Mouse (Mus musculus) liver, embryonic 13.5 days (tissue): ENCODE results near the gene Suox. TPM values are rescaled to one million over a fixed set of nuclear protein-coding genes. Genes with fewer than 3 reads are reported as not detected.
"Not testable (repeated sequence)": the region's sequence is repeated elsewhere in the genome, so short reads cannot be mapped to it uniquely, and the experiment has no call there.

ENCODE experiments used
- ATAC-seq: fragments of 200-750 bp; cut with Nextera tagmentation; 2 replicates; pipeline ENCODE4 v1.8.0; 2017; ENCODE audit warnings: low read depth, mild to moderate bottlenecking, moderate number of reproducible peaks, moderate library complexity
- DNase-seq: peaks from one replicate; pipeline ENCODE4 v3.0.0; 2022
- H3K27ac ChIP-seq: fragments of 300-500 bp; sonication (generic); 2 replicates; pipeline ENCODE4 v1.5.1; 2015; ENCODE audit warnings: moderate library complexity, mild to moderate bottlenecking, inconsistent platforms
- H3K27me3 ChIP-seq: fragments of 300-500 bp; sonication (generic); 2 replicates; pipeline ENCODE4 v1.6.1; 2015; ENCODE audit warnings: mild to moderate bottlenecking, inconsistent platforms
- H3K36me3 ChIP-seq: fragments of 300-500 bp; sonication (generic); 2 replicates; pipeline ENCODE4 v1.6.1; 2015; ENCODE audit warnings: mild to moderate bottlenecking, inconsistent platforms
- H3K4me1 ChIP-seq: fragments of 300-500 bp; sonication (generic); replicated peaks from 2 replicates; pipeline ENCODE4 v1.6.1; 2015; ENCODE audit warnings: inconsistent platforms
- H3K4me2 ChIP-seq: fragments of 300-500 bp; sonication (generic); 2 replicates; pipeline ENCODE4 v1.6.1; 2015; ENCODE audit warnings: inconsistent platforms, mild to moderate bottlenecking, moderate library complexity
- H3K4me3 ChIP-seq: fragments of 300-500 bp; sonication (generic); replicated peaks from 2 replicates; pipeline ENCODE4 v1.5.1; 2015; ENCODE audit warnings: mild to moderate bottlenecking, inconsistent platforms
- H3K9ac ChIP-seq: fragments of 300-500 bp; sonication (generic); 2 replicates; pipeline ENCODE4 v1.6.1; 2015; ENCODE audit warnings: mild to moderate bottlenecking, inconsistent platforms
- H3K9me3 ChIP-seq: fragments of 300-500 bp; sonication (generic); replicated peaks from 2 replicates; pipeline ENCODE4 v1.6.1; 2016; ENCODE audit warnings: inconsistent platforms
- WGBS: fragments of 180-500 bp; shearing (Covaris S2); methylation state at CpG from one replicate; pipeline ENCODE4 v1.1.7; 2015; ENCODE audit not compliant: insufficient replicate concordance; 5-methylcytosine and 5-hydroxymethylcytosine counted together
- polyA plus RNA-seq: library from polyadenylated mRNA; unstranded; fragments of >200 nt; fragmentation: Nextera tagmentation; extraction: Ambion mirVana; gene quantifications from 2 replicates; pipeline ENCODE4 v1.2.1, GENCODE M21; 2015

Suox gene
- 10.7 and 13.9 TPM in 2 replicates for polyA plus RNA-seq

DNA sequence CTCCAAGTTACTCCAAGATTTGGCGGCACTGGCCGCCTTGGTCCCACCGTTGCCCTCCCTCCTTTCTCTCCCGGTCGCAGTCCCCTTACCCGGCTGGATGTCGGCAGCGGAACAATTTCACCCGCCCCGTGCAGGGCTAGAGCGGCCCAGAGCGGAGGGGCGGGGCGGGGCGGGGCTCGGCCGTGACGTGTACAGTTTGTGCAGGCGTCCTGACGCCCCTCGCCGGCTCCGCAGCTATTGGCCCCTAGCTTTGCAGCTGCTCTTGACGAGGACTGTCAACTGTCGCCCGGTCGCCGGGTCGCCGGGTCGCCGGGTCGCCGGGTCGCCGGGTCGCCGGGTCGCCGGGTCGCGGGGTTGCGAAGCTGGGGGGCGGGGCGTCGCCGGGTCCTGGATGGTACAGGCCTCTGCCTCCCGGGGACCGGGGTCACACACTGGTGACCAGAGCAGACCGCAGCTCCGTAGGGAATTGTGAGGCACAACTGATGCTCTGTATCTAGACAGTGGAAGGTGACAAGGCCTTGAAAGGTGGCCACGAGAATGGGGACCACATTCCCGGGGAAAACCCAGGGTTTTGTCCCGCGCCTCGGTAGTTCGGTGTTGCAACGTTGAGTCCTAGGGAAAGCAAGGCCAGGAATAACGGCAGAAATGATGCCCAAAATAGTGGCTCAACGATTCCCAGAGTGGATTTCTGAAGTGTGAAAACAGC is at the start of gene Suox:
Gene Suox (minus strand): TSS at position 311 of the 706 bp plus-strand sequence.
- Histone ChIP-seq H3K27me3 (peaks cover 42% of the 10 kb centered on the region), H3K27ac (peak within 1 kb of the TSS; percentile 71), H3K36me3 (peaks cover 3% of the 10 kb centered on the region), H3K4me3 (peak within 1 kb of the TSS; percentile 73), H3K4me2 (peak within 1 kb of the TSS; percentile 96), H3K4me1 (peaks cover 28% of the 10 kb centered on the region), H3K9me3 (no peaks in the 10 kb centered on the region), H3K9ac (peak within 1 kb of the TSS; percentile 74)
- ATAC-seq (peak; percentile 95), DNase-seq (peak; percentile 80)
- WGBS, result under 1% methylated on average over 60 of the region's 60 CpGs

DNA sequence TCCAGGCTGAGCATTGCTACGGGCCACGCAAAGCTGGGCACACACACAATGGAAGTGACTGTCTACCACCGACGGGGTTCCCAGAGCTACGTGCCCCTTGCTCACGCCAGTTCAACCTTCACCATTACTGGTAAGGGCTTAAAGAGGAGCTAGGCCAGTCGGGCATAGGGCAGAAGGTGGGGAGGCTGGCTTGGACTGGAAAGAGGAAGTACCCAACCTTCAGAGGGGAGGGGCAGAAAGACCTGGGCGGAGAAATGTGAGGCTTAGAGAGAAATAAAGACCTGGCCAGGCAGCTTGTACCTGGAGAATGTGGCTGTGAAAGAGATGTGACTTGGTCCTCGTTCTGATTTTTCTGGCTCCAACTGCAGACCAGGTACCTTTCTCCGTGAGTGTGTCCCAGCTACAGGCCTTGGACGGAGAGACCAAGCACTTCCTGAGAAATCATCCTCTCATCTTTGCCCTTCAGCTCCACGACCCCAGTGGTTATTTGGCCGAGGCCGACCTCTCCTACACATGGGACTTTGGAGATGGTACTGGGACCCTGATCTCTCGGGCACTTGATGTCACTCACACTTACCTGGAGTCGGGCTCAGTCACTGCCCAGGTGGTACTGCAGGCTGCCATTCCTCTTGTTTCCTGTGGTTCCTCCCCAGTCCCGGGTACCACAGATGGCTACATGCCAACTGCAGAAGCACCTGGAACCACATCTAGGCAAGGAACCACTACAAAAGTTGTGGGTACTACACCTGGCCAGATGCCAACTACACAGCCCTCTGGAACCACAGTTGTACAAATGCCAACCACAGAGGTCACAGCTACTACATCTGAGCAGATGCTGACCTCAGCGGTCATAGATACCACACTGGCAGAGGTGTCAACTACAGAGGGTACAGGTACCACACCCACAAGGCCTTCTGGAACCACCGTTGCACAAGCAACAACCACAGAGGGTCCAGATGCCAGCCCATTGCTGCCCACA is 42.0 kb upstream of the Suox start:
- WGBS, result 63% methylated on average over 19 of the region's 19 CpGs
- no peaks in the 10 kb centered on the region for H3K9me3 ChIP-seq
- H3K4me3 ChIP-seq, result no peak overlapping the region
- ATAC-seq, result peak; percentile 44; the same call in 1 of the 2 replicates
- no peaks in the 10 kb centered on the region for H3K4me1 ChIP-seq
- H3K9ac ChIP-seq, result no peak overlapping the region
- no peak overlapping the region for H3K4me2 ChIP-seq
- H3K27ac ChIP-seq, result no peak overlapping the region
- no peaks in the 10 kb centered on the region for H3K36me3 ChIP-seq
- H3K27me3 ChIP-seq, result no peaks in the 10 kb centered on the region; the same call in 1 of the 2 replicates
- no peak for DNase-seq

DNA sequence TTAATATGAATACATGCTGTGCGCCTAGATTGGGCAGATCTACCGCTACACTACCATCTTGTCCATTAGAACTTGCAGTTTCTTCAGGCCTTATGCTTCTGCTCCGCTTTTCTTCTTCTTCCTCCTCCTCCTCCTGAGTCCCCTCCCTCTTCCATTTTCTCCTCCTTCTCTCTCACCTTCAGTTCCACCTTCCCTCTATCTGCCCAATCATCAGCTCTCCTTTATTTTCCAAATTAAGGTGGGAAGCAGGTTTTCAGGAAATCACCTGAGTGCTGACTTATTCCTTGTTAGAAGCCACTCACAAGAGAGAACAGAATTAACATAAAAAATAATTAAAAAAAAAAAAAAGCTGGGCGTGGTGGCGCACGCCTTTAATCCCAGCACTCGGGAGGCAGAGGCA is 37.4 kb upstream of the Suox start:
- H3K36me3 ChIP-seq, H3K9me3 ChIP-seq, H3K9ac ChIP-seq, ATAC-seq, H3K27me3 ChIP-seq, H3K4me2 ChIP-seq, H3K27ac ChIP-seq, H3K4me1 ChIP-seq, DNase-seq, H3K4me3 ChIP-seq: not testable (repeated sequence)
- WGBS, result 84% methylated on average over 7 of the region's 7 CpGs

DNA sequence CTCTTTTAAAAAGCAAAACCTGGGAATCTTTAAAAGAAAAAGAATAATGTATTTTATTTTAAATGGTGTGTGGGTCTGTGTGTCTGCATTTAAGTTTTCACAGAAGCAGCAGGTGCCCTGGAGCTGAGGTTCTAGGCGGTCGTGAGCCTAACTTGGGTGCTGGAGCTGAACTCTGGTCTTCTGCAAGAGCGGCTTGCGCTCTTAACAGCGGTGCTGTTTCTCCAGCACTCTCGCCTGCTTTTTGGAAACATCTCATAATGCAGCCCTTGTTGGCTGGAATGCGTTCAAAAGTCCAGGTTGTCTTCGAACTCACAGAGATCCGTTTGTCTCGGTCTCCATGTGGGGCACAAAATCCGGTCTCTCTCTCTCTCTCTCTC is 31.4 kb upstream of the Suox start:
- no peak for DNase-seq
- ATAC-seq, result peak; percentile 22
- WGBS, result 18% methylated on average over 11 of the region's 11 CpGs

DNA sequence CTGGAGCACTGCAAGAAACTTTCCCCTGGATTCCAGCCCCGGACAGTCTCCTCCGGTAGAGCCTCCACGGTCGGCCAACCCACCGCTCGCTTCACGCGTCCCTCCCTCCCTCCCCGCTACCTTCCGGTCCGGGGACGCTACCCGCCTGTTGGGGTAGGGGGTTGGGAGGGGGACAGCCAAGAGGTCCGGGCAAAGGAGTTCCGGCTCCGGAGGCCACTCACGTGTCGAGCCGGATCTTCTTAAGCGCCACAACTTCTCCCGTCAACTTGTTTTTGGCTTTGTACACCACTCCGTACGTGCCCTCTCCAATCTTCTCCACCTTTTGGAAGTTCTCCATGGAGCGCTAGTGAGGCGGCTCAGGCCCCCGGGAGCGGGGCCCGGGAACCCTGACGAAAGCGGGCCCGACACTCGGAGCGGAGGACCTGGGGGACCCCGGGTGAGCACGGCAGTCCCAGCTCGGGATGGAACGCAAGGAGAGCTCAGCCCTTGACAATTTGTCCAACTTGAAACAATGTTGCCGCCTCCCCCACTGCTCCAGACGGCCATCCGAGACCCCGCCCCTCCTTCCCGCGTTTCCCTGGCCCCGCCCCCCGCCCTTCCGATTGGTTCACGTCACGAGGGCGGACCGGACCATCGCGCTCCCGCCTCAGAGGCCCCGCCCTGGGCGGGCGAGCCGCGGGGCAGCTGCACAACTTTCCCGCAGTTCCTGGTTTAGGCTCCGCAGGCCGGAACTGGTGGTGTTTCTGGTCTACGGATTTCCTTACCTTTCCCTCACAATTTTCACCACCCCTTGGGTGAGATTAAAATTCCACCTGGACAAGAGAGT is 30.8 kb upstream of the Suox start, which contains the start of gene Cdk2:
Gene Cdk2 (minus strand): TSS at position 541 of the 826 bp plus-strand sequence.
- no peaks in the 10 kb centered on the region for H3K27me3 ChIP-seq
- peak within 1 kb of the TSS; percentile 90 for H3K4me3 ChIP-seq
- WGBS, result under 1% methylated on average over 61 of the region's 62 CpGs
- H3K9me3 ChIP-seq, result no peaks in the 10 kb centered on the region
- H3K4me2 ChIP-seq, result peak within 1 kb of the TSS; percentile 88
- peak; percentile 88 for ATAC-seq
- peak; percentile 86 for DNase-seq
- H3K4me1 ChIP-seq, result peaks cover 47% of the 10 kb centered on the region
- peaks cover 39% of the 10 kb centered on the region for H3K36me3 ChIP-seq
- peak within 1 kb of the TSS; percentile 92 for H3K27ac ChIP-seq
- H3K9ac ChIP-seq, result peak within 1 kb of the TSS; percentile 92

More for the DNA sequence above, 31.4 kb upstream of the Suox start:
- Histone ChIP-seq H3K36me3 (peaks cover 33% of the 10 kb centered on the region), H3K9me3 (no peaks in the 10 kb centered on the region), H3K4me2 (peak overlapping the region; percentile 88), H3K27me3 (no peaks in the 10 kb centered on the region), H3K4me1 (peaks cover 41% of the 10 kb centered on the region), H3K4me3 (peak overlapping the region; percentile 90), H3K9ac (peak overlapping the region; percentile 80), H3K27ac (peak overlapping the region; percentile 80)

DNA sequence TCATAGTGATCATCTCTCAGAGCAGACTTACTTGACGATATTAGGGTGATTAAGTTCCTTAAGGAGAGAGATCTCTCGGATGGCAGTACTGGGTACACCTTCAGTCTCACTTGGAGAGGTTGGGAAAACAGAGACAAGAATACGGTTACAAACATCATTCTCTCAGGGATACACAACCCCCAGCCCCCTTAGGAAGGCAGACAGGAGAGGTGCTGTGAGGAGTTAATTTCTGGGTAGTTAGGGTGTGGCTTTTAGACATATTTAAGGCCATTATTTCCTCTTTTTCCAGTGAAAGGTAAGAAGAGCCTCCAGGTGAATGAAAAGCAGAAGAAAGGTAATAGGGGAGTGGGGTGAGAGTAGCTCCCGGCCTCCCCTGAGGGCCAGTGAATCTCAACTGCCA is 30.0 kb upstream of the Suox start, which contains the start of gene Pmel:
Gene Pmel (plus strand): TSS at position 301 of the 400 bp plus-strand sequence.
- H3K9me3 ChIP-seq, result no peaks in the 10 kb centered on the region
- H3K36me3 ChIP-seq, result peaks cover 47% of the 10 kb centered on the region
- ATAC-seq, result no peak
- H3K27me3 ChIP-seq, result no peaks in the 10 kb centered on the region
- no peak for DNase-seq
- H3K4me1 ChIP-seq, result peaks cover 55% of the 10 kb centered on the region
- H3K9ac ChIP-seq, result peak within 1 kb of the TSS; percentile 92
- WGBS, result 20% methylated on average over 4 of the region's 4 CpGs
- peak within 1 kb of the TSS; percentile 92 for H3K27ac ChIP-seq
- H3K4me2 ChIP-seq, result peak within 1 kb of the TSS; percentile 88
- H3K4me3 ChIP-seq, result peak within 1 kb of the TSS; percentile 90

DNA sequence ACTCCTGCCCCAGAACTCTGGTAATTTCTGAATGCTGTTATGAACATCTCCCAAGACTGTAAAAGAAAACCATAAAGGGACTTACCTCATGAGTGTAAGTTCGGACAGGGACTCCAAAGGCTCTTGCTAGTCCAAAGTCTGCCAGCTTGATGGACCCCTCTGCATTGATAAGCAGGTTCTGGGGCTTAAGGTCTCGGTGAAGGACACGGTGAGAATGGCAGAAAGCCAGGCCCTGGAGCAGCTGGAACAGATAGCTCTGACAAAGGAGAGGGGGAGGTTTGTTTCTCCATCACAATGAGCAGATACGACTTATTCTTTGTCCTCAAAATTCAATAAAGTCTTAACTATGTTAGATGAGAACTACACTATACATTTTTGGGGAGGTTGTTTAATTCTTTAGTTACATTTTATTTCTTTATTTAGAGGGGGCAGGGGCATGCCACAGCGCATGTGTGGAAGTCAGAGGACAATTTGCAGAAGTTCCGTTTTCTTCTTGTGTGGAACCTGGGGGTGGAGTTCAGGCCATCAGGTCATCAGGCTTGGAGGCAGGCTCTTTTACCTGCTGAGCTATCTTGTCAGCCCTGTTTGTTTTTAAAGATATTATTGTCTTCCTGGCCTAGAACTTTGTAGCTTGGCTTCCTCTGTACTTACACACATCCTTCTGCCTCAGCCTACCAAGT is 28.6 kb upstream of the Suox start:
- WGBS, result 55% methylated on average over 6 of the region's 6 CpGs
- H3K27ac ChIP-seq, result no peak overlapping the region
- no peaks in the 10 kb centered on the region for H3K27me3 ChIP-seq
- H3K4me1 ChIP-seq, result peaks cover 63% of the 10 kb centered on the region
- H3K9me3 ChIP-seq, result no peaks in the 10 kb centered on the region
- H3K4me2 ChIP-seq, result peak overlapping the region; percentile 88; the same call in 1 of the 2 replicates
- peak overlapping the region; percentile 90; the same call in 1 of the 2 replicates for H3K4me3 ChIP-seq
- H3K36me3 ChIP-seq, result peaks cover 58% of the 10 kb centered on the region
- H3K9ac ChIP-seq, result peak overlapping the region; percentile 3; the same call in 1 of the 2 replicates
- ATAC-seq (no peak), DNase-seq (no peak)

DNA sequence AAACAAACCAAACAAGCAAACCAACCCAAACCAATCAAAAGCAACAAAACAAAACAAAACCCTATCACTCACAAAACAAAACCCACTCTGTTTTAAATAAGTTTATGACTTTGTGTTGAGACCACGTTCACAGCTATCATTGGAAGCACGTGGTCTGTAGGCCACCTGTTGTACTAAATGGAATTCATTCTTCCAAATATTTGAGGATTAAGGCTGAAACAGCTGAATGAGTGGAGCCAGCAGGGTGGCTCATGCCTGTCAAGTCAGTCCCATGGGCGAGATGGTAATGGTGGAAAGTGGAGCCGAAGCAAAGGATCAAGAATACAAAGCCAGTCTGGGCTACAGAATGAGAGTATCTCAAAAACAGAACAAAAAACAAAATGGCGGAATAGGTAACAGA is 26.8 kb upstream of the Suox start:
- H3K4me2 ChIP-seq, result no peak overlapping the region
- H3K9me3 ChIP-seq, result no peaks in the 10 kb centered on the region
- ATAC-seq, result no peak
- 86% methylated on average over 5 of the region's 5 CpGs for WGBS
- DNase-seq, result no peak
- H3K36me3 ChIP-seq, result peaks cover 61% of the 10 kb centered on the region
- no peak overlapping the region for H3K9ac ChIP-seq
- no peak overlapping the region for H3K4me3 ChIP-seq
- no peaks in the 10 kb centered on the region for H3K27me3 ChIP-seq
- peaks cover 67% of the 10 kb centered on the region for H3K4me1 ChIP-seq
- H3K27ac ChIP-seq, result no peak overlapping the region

DNA sequence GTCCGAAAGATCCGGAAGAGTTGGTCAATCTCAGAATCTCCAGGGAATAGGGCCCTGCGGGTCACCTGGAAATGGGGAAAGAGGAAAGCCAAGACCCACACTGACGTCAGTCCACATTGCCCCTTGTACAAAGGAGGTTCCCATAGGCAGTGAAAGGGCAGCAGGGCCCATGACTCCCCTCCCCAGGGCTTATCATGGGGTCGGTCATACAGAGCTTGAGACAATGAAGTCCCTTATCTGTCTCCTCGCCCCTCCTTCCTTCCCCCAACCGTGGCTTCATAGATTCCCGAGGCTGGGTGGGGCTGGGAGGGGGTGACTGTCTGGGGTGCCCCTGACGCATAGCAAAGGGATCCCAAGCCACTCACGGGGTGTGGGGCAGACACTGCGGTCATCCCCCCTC is 25.7 kb upstream of the Suox start:
- Histone ChIP-seq H3K27ac (peak overlapping the region; percentile 51), H3K4me3 (no peak overlapping the region), H3K27me3 (no peaks in the 10 kb centered on the region), H3K4me1 (peaks cover 68% of the 10 kb centered on the region), H3K36me3 (peaks cover 61% of the 10 kb centered on the region), H3K9me3 (no peaks in the 10 kb centered on the region), H3K4me2 (no peak overlapping the region), H3K9ac (no peak overlapping the region)
- ATAC-seq (no peak), DNase-seq (no peak)
- 41% methylated on average over 11 of the region's 11 CpGs for WGBS

DNA sequence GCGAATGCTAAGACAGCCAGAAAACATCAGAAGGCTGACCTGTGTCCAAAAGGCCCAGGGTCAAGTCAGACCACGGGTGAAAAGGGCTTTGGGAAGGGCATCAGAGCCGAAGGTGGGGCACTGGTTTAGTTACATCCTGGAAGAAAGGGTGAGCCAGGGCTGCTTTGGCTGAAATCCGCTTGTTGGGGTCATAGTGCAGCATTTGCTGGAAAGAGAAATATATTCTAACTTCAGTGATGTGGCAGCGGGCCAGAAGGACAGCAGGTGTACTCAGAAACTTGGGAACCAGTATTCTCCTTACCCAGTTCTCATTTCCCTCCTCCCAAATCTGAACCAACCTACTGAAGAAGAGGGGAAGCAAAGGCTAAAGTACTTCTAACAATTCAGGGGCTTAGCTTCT is 25.1 kb upstream of the Suox start:
- no peaks in the 10 kb centered on the region for H3K27me3 ChIP-seq
- no peaks in the 10 kb centered on the region for H3K9me3 ChIP-seq
- ATAC-seq, result no peak
- H3K4me3 ChIP-seq, result no peak overlapping the region
- peaks cover 61% of the 10 kb centered on the region for H3K36me3 ChIP-seq
- 74% methylated on average over 5 of the region's 5 CpGs for WGBS
- H3K9ac ChIP-seq, result no peak overlapping the region
- DNase-seq, result no peak
- H3K27ac ChIP-seq, result no peak overlapping the region
- H3K4me2 ChIP-seq, result no peak overlapping the region
- peaks cover 70% of the 10 kb centered on the region for H3K4me1 ChIP-seq
